Mouse (Mus musculus) myocyte (in vitro differentiated cells): Measurements from ENCODE around the gene Ephx1.

ENCODE experiments used
- E2F4 ChIP-seq: IDR thresholded peaks from one replicate; pipeline ENCODE4 v1.6.1; 2011; ENCODE audit warnings: mild to moderate bottlenecking, control low read depth, moderate library complexity; ENCODE audit not compliant: insufficient read depth
- MAX ChIP-seq: IDR thresholded peaks from one replicate; pipeline ENCODE4 v1.6.1; 2011; ENCODE audit warnings: low read depth, mild to moderate bottlenecking, control low read depth
- MYOD1 ChIP-seq, 3 experiments: IDR thresholded peaks; one replicate each; pipeline ENCODE4 v1.6.1; 2011; ENCODE audit warnings: control low read depth in 2 of 3, low read depth in 2 of 3, mild to moderate bottlenecking in 2 of 3, moderate library complexity in 1 of 3; ENCODE audit not compliant: insufficient read length in 2 of 3, control insufficient read depth in 1 of 3
- MYOG ChIP-seq, 3 experiments: IDR thresholded peaks; one replicate each; pipeline ENCODE4 v1.6.1; 2011; ENCODE audit warnings: control low read depth in 2 of 3, low read depth in 2 of 3, mild to moderate bottlenecking in 2 of 3; ENCODE audit not compliant: insufficient read length in 2 of 3, control insufficient read depth in 1 of 3, insufficient read depth in 1 of 3
- POLR2A ChIP-seq: IDR thresholded peaks from one replicate; pipeline ENCODE4 v1.6.1; 2011; ENCODE audit warnings: low read depth, mild to moderate bottlenecking, control low read depth, moderate library complexity; ENCODE audit not compliant: insufficient read length
- POLR2AphosphoS2 ChIP-seq: IDR thresholded peaks from one replicate; pipeline ENCODE4 v1.6.1; 2011; ENCODE audit warnings: low read depth, control low read depth; ENCODE audit not compliant: insufficient read length
- TCF12 ChIP-seq: IDR thresholded peaks from one replicate; pipeline ENCODE4 v1.6.1; 2011; ENCODE audit warnings: mild to moderate bottlenecking, control low read depth; ENCODE audit not compliant: poor library complexity, insufficient read depth, severe bottlenecking
- TCF3 ChIP-seq: IDR thresholded peaks from one replicate; pipeline ENCODE4 v1.6.1; 2011; ENCODE audit warnings: low read depth, control low read depth; ENCODE audit not compliant: insufficient read length

DNA sequence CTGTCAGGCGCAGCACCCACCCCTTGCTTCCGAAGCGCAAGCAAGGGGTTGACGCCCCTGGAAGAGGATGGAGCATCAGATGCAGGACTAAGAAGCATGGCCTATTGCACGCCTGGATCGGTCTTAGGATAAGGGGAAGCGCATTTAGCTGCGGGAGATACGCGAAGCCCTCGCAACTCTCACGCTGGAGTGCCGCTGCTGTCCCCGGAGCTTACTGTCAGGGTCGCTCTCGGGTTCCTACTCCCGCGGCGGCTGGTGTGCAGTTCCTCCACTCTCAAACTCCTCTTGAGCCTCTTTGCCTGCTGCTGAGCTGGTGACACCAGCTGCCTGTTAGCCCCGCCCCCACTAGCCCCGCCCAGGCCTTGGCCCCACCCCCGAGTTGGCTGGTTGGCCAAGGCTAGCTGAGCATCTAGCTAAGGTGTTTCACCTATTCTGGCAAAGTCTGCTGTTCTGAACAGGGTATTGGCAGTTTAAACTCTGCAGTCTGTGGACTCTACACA is 3.4 kb downstream of the Ephx1 start:
- TF ChIP-seq POLR2A (peak; percentile 80), POLR2AphosphoS2 (peak; percentile 82), MAX (no peak), TCF3 (no peak), TCF12 (no peak), MYOG (IDR thresholded peaks at IDR 0.05; ENCODE audit: control insufficient read depth in 1 of 3, insufficient read depth in 1 of 3, insufficient read length in 2 of 3, low read depth in 2 of 3) (no peak), E2F4 (no peak), MYOD1 (IDR thresholded peaks at IDR 0.05; ENCODE audit: control insufficient read depth in 1 of 3, insufficient read length in 2 of 3, low read depth in 2 of 3) (no peak)
